Mouse (Mus musculus): ENCODE measurements around the gene Rdm1. TPM values are rescaled to one million over a fixed set of nuclear protein-coding genes. Genes with fewer than 3 reads are reported as not detected.

Gene Rdm1
- total RNA-seq, 2 experiments from 2014 or later, result 18.0 to 20.9 TPM

- peak; percentile 80 for DNase-seq
Observed at GRCm38 (mm10) chr11:101657886-101658750, 31.1 kb downstream of the Rdm1 start.

DNA sequence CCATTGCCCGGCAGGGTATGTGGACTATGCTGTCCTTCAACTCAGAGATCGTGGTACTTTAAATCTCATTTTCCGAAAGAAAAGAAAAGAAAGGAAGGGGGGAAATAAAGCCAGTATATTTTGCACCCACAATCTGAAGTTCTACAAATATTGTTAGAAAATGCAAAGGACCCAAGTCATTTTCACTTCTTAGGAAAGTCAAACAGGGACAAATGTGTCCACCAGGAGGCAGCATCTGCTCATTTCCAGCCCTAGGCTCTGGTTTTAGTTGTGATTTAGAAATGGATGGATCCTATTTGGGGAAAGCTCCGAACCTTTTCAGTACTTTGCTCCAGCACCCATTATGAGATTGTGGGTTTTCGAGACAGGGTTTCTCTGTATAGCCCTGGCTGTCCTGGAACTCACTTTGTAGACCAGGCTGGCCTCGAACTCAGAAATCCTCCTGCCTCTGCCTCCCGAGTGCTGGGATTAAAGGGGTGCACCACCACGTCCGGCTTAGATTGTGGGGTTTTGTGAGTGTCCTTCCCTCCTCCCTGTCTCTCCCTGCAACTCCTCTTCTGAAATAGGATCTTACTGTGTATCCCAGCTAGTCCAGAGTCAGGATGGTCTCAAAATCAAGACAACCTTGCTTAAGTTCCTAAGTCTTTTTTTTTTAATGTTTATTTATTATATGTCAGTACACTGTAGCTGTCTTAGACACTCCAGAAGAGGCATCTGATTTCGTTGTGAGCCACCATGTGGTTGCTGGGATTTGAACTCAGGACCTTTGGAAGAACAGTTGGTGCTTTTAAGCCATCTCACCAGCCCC, 32.0 kb downstream of the Rdm1 start:
- peak; percentile 67 for DNase-seq

DNA sequence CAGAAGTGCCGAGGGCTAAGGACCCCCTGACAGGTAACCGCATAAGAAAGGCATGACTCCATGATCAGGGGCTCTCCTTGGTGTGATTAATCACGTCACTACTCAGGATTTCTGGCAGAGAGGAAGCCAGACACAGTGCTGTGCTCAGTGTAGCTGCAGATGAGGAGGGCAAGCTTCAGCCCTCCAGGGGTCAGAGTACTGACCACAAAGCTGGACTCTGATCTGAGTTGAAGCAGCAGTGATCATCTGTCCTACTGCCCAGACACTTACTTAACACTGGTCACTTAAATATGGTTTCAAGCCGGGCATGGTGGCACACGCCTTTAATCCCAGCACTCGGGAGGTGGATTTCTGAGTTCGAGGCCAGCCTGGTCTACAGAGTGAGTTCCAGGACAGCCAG, 34.2 kb downstream of the Rdm1 start:
- DNase-seq, result no peak

DNA sequence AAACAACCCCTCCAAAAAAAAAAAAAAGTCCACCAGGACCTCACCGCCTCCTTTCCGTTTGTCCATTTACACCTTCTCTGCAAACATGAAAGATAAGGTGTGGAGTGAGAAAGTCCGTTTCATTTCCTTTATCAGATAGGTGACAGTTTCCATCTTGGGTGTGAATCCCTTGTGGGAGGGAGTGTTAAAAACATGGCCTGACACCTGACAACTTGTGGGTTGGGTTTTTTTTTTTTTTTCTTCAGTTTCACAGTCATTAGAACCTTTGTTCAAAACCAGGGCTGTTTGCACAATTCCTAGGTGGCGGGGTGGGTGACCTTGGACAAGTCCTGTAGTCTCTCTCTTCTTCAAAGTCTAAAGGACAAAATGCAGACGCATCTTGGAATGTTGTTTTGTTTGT, 34.8 kb downstream of the Rdm1 start:
- no peak for DNase-seq

GRCm38 (mm10) chr11:101663229-101664027, 36.4 kb downstream of the Rdm1 start:
- no peak for DNase-seq

GRCm38 (mm10) chr11:101664825-101665635, 38.0 kb downstream of the Rdm1 start, which contains the start of gene Arl4d:
TSS of gene Arl4d (plus strand) at chr11:101665541.
- DNase-seq, result peak; percentile 93

DNA sequence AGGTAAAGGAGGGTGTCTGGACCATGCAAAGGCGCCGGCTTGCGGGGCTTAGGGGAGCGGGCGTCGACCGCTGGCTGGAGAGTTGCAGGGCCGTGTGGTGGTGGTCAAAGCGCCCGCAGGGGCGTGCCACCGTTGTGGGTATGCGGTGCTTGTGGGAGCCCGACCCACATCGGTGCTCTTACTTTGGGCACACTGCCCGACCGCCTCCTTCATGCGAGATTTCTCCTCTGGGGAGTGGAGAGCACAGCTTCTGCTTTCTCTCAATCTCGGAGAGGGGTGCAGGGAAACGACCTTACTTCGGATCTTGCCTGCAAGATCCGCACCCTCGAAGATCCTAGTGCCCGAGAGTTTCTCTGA, 38.6 kb downstream of the Rdm1 start:
- DNase-seq, result no peak

- peak; percentile 53 for DNase-seq
Observed at GRCm38 (mm10) chr11:101666626-101667345, 39.8 kb downstream of the Rdm1 start.

- peak; percentile 58 for DNase-seq
Observed at GRCm38 (mm10) chr11:101667871-101668532, 41.0 kb downstream of the Rdm1 start.

GRCm38 (mm10) chr11:101668546-101669261, 41.7 kb downstream of the Rdm1 start:
- DNase-seq, result peak; percentile 22

DNA sequence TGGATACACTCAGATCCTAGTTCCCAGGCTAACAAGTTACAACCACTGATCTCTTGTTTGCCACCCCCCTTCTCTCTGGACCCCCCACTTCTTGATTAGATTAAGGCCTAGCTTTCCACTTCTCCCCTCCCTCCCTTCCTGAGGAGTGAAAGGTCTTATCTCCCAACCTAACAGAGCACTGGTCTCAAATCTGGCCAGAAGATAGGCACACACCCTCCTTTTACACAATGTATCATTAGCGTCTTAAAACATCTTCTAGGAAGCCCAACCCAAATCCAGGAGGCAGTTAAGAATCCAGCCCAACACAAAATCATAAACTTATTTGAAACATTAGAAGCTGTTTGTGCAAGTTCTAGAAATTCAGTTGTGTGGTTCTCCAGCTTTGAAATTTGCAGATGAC, 43.3 kb downstream of the Rdm1 start:
- DNase-seq, result no peak

DNA sequence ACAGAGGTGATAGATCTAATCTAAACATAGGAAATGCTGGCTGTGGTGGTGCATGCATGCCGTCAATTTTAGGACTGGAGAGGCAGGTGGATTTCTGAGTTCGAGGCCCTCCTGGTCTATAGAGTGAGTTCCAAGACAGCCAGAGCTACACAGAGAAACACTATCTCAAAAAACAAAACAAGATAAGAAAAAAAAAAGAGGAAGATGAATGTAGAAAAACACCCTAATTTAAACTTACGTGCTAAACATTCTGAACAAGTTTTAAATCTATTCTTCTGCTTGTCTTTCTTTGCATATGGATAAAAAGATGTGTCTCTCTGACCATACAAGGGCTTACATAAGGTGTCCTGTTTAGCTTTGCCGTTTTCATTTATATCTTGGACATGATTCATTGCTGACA, 44.3 kb downstream of the Rdm1 start:
- no peak for DNase-seq

DNA sequence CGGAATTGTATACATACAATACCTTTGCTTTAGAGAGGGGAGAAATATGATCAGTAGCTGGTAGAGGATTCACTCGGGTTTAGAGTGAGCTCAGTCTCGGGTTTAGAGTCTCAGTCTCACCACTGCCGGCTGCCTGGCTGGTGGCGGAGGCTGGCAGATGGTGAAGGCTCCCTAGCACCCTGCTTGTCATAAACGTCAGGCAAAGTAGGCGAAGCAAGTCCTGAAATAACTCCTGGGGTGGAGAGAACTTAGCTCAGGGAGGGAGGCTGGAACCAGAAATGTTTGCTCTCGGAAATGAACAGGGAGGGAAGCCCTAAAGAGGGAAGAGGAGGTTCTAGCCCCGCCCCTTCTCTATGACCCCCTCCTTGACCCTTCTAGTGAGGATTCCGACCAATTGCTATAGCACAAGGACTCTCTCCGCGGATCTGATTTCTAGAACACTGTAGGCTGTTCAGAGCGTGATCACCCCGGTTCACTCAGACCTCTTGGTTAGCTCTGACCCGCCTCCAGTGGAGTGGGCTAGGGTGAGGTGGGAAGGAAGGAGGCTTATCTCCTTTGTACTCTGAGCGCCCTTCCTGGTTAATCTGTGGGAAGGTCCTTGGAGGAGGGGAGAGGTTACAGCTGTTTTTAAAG, 46.1 kb downstream of the Rdm1 start:
- DNase-seq, result no peak

GRCm38 (mm10) chr11:101674106-101674505, 47.1 kb downstream of the Rdm1 start:
- no peak for DNase-seq

DNA sequence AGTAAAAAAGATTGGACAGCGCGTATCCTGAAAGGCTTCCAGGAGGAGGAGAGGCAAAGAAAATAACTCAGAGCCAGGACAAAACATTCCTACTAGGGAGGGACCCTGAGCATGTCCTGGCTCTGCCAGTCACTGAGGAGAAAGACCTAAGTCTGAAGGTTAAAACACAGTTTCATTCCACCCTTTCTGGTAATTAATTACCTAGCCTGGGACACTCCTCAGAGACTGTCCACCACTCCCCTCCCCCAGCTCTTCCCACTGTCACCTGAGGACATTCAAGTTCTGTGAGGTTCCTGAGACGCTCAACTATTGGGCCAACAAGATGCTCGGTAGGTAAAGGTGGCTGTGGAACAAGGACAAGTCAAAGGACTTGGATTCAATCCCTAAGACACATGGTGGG, 48.4 kb downstream of the Rdm1 start:
- no peak for DNase-seq

DNA sequence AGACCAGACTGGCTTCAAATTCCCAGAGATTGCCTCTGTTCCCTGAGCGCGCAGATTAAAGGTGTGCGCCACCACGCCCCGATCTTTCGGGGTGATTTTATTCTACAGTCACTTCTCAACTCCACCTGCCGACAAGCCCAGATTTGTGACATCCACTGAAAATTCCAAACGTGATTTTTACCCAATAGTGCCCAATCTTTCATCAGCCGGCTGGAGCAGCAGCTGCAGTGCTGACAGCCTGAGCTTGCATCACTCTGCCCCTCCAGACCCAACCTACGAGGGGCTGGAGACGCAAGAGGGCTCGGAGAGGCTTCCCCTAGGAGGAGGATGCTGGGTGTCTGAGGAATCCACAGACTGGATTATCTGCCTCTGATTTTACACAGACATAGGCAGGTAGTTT, 50.7 kb downstream of the Rdm1 start:
- no peak for DNase-seq

GRCm38 (mm10) chr11:101678770-101679169, 51.8 kb downstream of the Rdm1 start:
- DNase-seq, result no peak

DNA sequence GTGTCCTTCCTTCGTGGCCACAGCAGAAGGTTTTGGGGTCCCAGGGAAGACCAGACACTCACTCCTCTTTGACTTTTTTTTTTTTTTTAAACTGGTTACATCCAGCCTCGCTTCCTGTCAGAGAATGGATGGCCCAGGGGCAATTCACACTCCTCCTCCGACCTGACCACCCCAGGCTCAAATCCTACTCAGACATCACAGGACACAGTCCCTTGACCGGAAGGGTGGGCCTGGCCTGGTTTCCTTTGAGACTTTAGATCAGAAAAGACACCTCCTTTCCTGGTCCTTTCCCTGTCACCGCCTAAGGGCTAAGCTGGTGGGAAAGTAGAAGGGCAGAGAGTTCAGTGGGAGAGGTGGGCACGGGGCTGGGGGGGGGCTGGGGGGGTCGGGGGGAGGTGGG, 52.9 kb downstream of the Rdm1 start:
- DNase-seq, result no peak

GRCm38 (mm10) chr11:101680634-101681325, 53.8 kb downstream of the Rdm1 start:
- no peak for DNase-seq
